Mouse (Mus musculus) limb, embryonic 11.5 days (tissue): ENCODE measurements around the gene Them4. TPM values are rescaled to one million over a fixed set of nuclear protein-coding genes. Genes with fewer than 3 reads are reported as not detected.

ENCODE experiments used
- ATAC-seq: fragments of 200-750 bp; cut with Nextera tagmentation; 2 replicates; pipeline ENCODE4 v1.8.0; 2017; ENCODE audit warnings: low read depth; ENCODE audit not compliant: insufficient number of reproducible peaks, low FRiP score, low TSS enrichment
- DNase-seq: peaks from one replicate; pipeline ENCODE4 v3.0.0-alpha.2; 2015; ENCODE audit warnings: low spot score
- H3K27ac ChIP-seq: fragments of 300-500 bp; sonication (generic); replicated peaks from 2 replicates; pipeline ENCODE4 v1.5.1; 2014; ENCODE audit warnings: low read depth, mild to moderate bottlenecking, low read length
- H3K27me3 ChIP-seq: fragments of 300-500 bp; sonication (generic); 2 replicates; pipeline ENCODE4 v1.6.1; 2014; ENCODE audit warnings: mild to moderate bottlenecking, low read length, mixed read lengths; ENCODE audit not compliant: control insufficient read depth, insufficient read depth
- H3K36me3 ChIP-seq: fragments of 300-500 bp; sonication (generic); 2 replicates; pipeline ENCODE4 v1.6.1; 2014; ENCODE audit warnings: mild to moderate bottlenecking, low read length, moderate library complexity, mixed read lengths; ENCODE audit not compliant: control insufficient read depth, insufficient read depth
- H3K4me1 ChIP-seq: fragments of 300-500 bp; sonication (generic); 2 replicates; pipeline ENCODE4 v1.6.1; 2014; ENCODE audit warnings: low read length, mixed read lengths; ENCODE audit not compliant: control insufficient read depth, insufficient read depth
- H3K4me2 ChIP-seq: fragments of 300-500 bp; sonication (generic); 2 replicates; pipeline ENCODE4 v1.6.1; 2014; ENCODE audit warnings: low read depth, mild to moderate bottlenecking, moderate library complexity; ENCODE audit not compliant: severe bottlenecking
- H3K4me3 ChIP-seq: fragments of 300-500 bp; sonication (generic); 2 replicates; pipeline ENCODE4 v1.5.1; 2014; ENCODE audit warnings: low read depth, low read length
- H3K9ac ChIP-seq: fragments of 300-500 bp; sonication (generic); 2 replicates; pipeline ENCODE4 v1.6.1; 2014; ENCODE audit warnings: mild to moderate bottlenecking, low read length
- H3K9me3 ChIP-seq: fragments of 300-500 bp; sonication (generic); 2 replicates; pipeline ENCODE4 v1.6.1; 2016; ENCODE audit warnings: low read length; ENCODE audit not compliant: control insufficient read depth
- WGBS: fragments of 180-500 bp; shearing (Covaris S2); extraction: QIAGEN DNeasy Blood & Tissue Kit; methylation state at CpG from one replicate; pipeline ENCODE4 v1.1.7; 2014; 5-methylcytosine and 5-hydroxymethylcytosine counted together
- polyA plus RNA-seq: library from polyadenylated mRNA; unstranded; fragments of >200 nt; fragmentation: Nextera tagmentation; extraction: Ambion mirVana; gene quantifications from 2 replicates; pipeline ENCODE4 v1.2.1, GENCODE M21; 2014

Gene Them4
- polyA plus RNA-seq, 1 experiment from 2014 or later: 8.1 TPM

- no peak overlapping the region for H3K27ac ChIP-seq
- H3K4me1 ChIP-seq: no peaks in the 10 kb centered on the region
- H3K9ac ChIP-seq: no peak overlapping the region
- H3K9me3 ChIP-seq: no peaks in the 10 kb centered on the region
- no peak overlapping the region for H3K4me3 ChIP-seq
- no peaks in the 10 kb centered on the region for H3K36me3 ChIP-seq
- no peak overlapping the region for H3K4me2 ChIP-seq
- ATAC-seq: no peak
- WGBS: 54% methylated on average over 3 of the region's 3 CpGs
- DNase-seq: no peak
- H3K27me3 ChIP-seq: no peaks in the 10 kb centered on the region
Measured at GRCm38 (mm10) chr3:94328681-94329080, 18.8 kb downstream of the Them4 start.

- H3K27ac ChIP-seq: no peak overlapping the region
- no peaks in the 10 kb centered on the region for H3K9me3 ChIP-seq
- no peaks in the 10 kb centered on the region for H3K4me1 ChIP-seq
- WGBS: 95% methylated on average over 4 of the region's 4 CpGs
- no peak overlapping the region for H3K4me3 ChIP-seq
- no peak for DNase-seq
- H3K9ac ChIP-seq: no peak overlapping the region
- no peaks in the 10 kb centered on the region for H3K27me3 ChIP-seq
- H3K36me3 ChIP-seq: no peaks in the 10 kb centered on the region
- no peak for ATAC-seq
- no peak overlapping the region for H3K4me2 ChIP-seq
Measured at GRCm38 (mm10) chr3:94334442-94334841, 24.6 kb downstream of the Them4 start.

GRCm38 (mm10) chr3:94338522-94338921, 28.6 kb downstream of the Them4 start:
- WGBS: 86% methylated on average over 3 of the region's 3 CpGs
- H3K27ac ChIP-seq: no peak overlapping the region
- H3K4me1 ChIP-seq: no peaks in the 10 kb centered on the region
- no peaks in the 10 kb centered on the region for H3K9me3 ChIP-seq
- ATAC-seq (no peak), DNase-seq (no peak)
- H3K4me2 ChIP-seq: no peak overlapping the region
- no peak overlapping the region for H3K9ac ChIP-seq
- no peaks in the 10 kb centered on the region for H3K36me3 ChIP-seq
- H3K27me3 ChIP-seq: no peaks in the 10 kb centered on the region
- H3K4me3 ChIP-seq: no peak overlapping the region

GRCm38 (mm10) chr3:94341959-94342422, 32.1 kb downstream of the Them4 start, which contains the start of gene Them5:
Gene Them5 (plus strand): TSS chr3:94342099.
- H3K36me3 ChIP-seq: no peaks in the 10 kb centered on the region
- no peak within 1 kb of the TSS for H3K4me3 ChIP-seq
- no peaks in the 10 kb centered on the region for H3K4me1 ChIP-seq
- H3K9ac ChIP-seq: no peak within 1 kb of the TSS
- no peak within 1 kb of the TSS for H3K27ac ChIP-seq
- H3K9me3 ChIP-seq: no peaks in the 10 kb centered on the region
- no peak within 1 kb of the TSS for H3K4me2 ChIP-seq
- 62% methylated on average over 3 of the region's 3 CpGs for WGBS
- DNase-seq (no peak), ATAC-seq (no peak)
- no peaks in the 10 kb centered on the region for H3K27me3 ChIP-seq

- ATAC-seq (no peak), DNase-seq (no peak)
- no peaks in the 10 kb centered on the region for H3K27me3 ChIP-seq
- H3K27ac ChIP-seq: no peak overlapping the region
- no peaks in the 10 kb centered on the region for H3K4me1 ChIP-seq
- WGBS: 52% methylated on average over 1 of the region's 1 CpGs
- H3K9me3 ChIP-seq: no peaks in the 10 kb centered on the region
- no peaks in the 10 kb centered on the region for H3K36me3 ChIP-seq
- H3K4me2 ChIP-seq: no peak overlapping the region
- H3K4me3 ChIP-seq: no peak overlapping the region
- no peak overlapping the region for H3K9ac ChIP-seq
Measured at GRCm38 (mm10) chr3:94342552-94342951, 32.7 kb downstream of the Them4 start.

GRCm38 (mm10) chr3:94344182-94344581, 34.3 kb downstream of the Them4 start:
- H3K36me3 ChIP-seq: no peaks in the 10 kb centered on the region
- H3K27ac ChIP-seq: no peak overlapping the region
- H3K9ac ChIP-seq: no peak overlapping the region
- H3K4me3 ChIP-seq: no peak overlapping the region
- 87% methylated on average over 2 of the region's 2 CpGs for WGBS
- ATAC-seq (no peak), DNase-seq (no peak)
- H3K27me3 ChIP-seq: no peaks in the 10 kb centered on the region
- no peaks in the 10 kb centered on the region for H3K9me3 ChIP-seq
- H3K4me1 ChIP-seq: no peaks in the 10 kb centered on the region
- H3K4me2 ChIP-seq: no peak overlapping the region

GRCm38 (mm10) chr3:94344897-94345296, 35.0 kb downstream of the Them4 start:
- WGBS: 75% methylated on average over 3 of the region's 3 CpGs
- Histone ChIP-seq H3K27me3 (no peaks in the 10 kb centered on the region), H3K36me3 (no peaks in the 10 kb centered on the region), H3K27ac (no peak overlapping the region), H3K9me3 (no peaks in the 10 kb centered on the region), H3K4me1 (no peaks in the 10 kb centered on the region), H3K9ac (no peak overlapping the region), H3K4me2 (no peak overlapping the region), H3K4me3 (no peak overlapping the region)
- no peak for DNase-seq
- ATAC-seq: no peak

GRCm38 (mm10) chr3:94348146-94348545, 38.3 kb downstream of the Them4 start:
- no peak overlapping the region for H3K4me3 ChIP-seq
- no peaks in the 10 kb centered on the region for H3K9me3 ChIP-seq
- H3K36me3 ChIP-seq: no peaks in the 10 kb centered on the region
- ATAC-seq (no peak), DNase-seq (no peak)
- no peaks in the 10 kb centered on the region for H3K27me3 ChIP-seq
- no peaks in the 10 kb centered on the region for H3K4me1 ChIP-seq
- WGBS: 87% methylated on average over 2 of the region's 2 CpGs
- H3K4me2 ChIP-seq: no peak overlapping the region
- no peak overlapping the region for H3K27ac ChIP-seq
- H3K9ac ChIP-seq: no peak overlapping the region

- no peak overlapping the region for H3K27ac ChIP-seq
- peaks cover 4% of the 10 kb centered on the region; the same call in 1 of the 2 replicates for H3K9me3 ChIP-seq
- DNase-seq (no peak), ATAC-seq (no peak)
- 0% methylated on average over 1 of the region's 1 CpGs for WGBS
- no peaks in the 10 kb centered on the region for H3K4me1 ChIP-seq
- no peak overlapping the region for H3K9ac ChIP-seq
- no peaks in the 10 kb centered on the region for H3K36me3 ChIP-seq
- H3K27me3 ChIP-seq: peaks cover 36% of the 10 kb centered on the region
- H3K4me3 ChIP-seq: no peak overlapping the region
- H3K4me2 ChIP-seq: no peak overlapping the region
Measured at GRCm38 (mm10) chr3:94360812-94361211, 50.9 kb downstream of the Them4 start.
